ENCODE assay signal across 15 mouse cellular contexts in genomic region chr1:162575098-162575497, GRCm38 (mm10). TPM values are rescaled to one million over a fixed set of nuclear protein-coding genes. Genes with fewer than 3 reads are reported as not detected.
DNase-seq lines count a peak whose midpoint lies in the region; ATAC-seq and TF ChIP-seq lines count a peak whose summit lies in the region.
"Had no signal": no experiment of that assay in that cellular context is flagged by ENCODE, and none has a peak within 500 bp of the region (broad histone marks: within the 10 kb centered on the region; RNA-seq: fewer than 3 reads in every experiment).

No protein-coding gene starts in this region.

- no peak overlapping the region for H3K4me2 ChIP-seq in forebrain, embryonic 11.5 days (ENCODE audit: low read depth, low read length, severe bottlenecking)
- no peak overlapping the region for H3K4me2 ChIP-seq in kidney, embryonic 15.5 days
- H3K4me2 ChIP-seq: forebrain, embryonic 12.5 days; heart, embryonic 13.5 days; limb, embryonic 12.5 days had no signal

- peaks cover 6% of the 10 kb centered on the region; the same call in 1 of the 2 replicates for H3K36me3 ChIP-seq in forebrain, embryonic 11.5 days (ENCODE audit: control insufficient read depth, insufficient read depth, low read length)
- H3K36me3 ChIP-seq in kidney, embryonic 15.5 days: peaks cover 45% of the 10 kb centered on the region

- peak; percentile 56 for TF ChIP-seq CTCF in layer of hippocampus, adult 2 months (conservative IDR thresholded peaks at IDR 0.05)

- H3K27ac ChIP-seq in layer of hippocampus, adult 2 months: no peak overlapping the region
- H3K27ac ChIP-seq in forebrain, embryonic 11.5 days (ENCODE audit: low read depth, low read length): no peak overlapping the region
- H3K27ac ChIP-seq in kidney, embryonic 15.5 days: no peak overlapping the region
- H3K27ac ChIP-seq: forebrain, embryonic 12.5 days; heart, embryonic 13.5 days; limb, embryonic 12.5 days; midbrain, embryonic 10.5 days had no signal

- ATAC-seq in forebrain, embryonic 11.5 days (replicated peaks; ENCODE audit: low FRiP score): no peak
- ATAC-seq in kidney, embryonic 15.5 days (replicated peaks; ENCODE audit: low FRiP score): no peak

- H3K27me3 ChIP-seq in forebrain, embryonic 11.5 days (ENCODE audit: control insufficient read depth, insufficient read depth, low read length): no peaks in the 10 kb centered on the region
- no peaks in the 10 kb centered on the region for H3K27me3 ChIP-seq in kidney, embryonic 15.5 days
- H3K27me3 ChIP-seq: forebrain, embryonic 12.5 days; heart, embryonic 13.5 days; limb, embryonic 12.5 days had no signal

- no peaks in the 10 kb centered on the region; the same call in 1 of the 2 replicates for H3K9me3 ChIP-seq in forebrain, embryonic 11.5 days (ENCODE audit: control insufficient read depth, low read length)
- 0 out of 2 replicates have a peak, but pooled peaks cover 2% of the 10 kb centered on the region for H3K9me3 ChIP-seq in kidney, embryonic 15.5 days (replicated peaks)
- H3K9me3 ChIP-seq: forebrain, embryonic 12.5 days; limb, embryonic 12.5 days had no signal

- 95% methylated on average over 3 of the region's 3 CpGs for WGBS in forebrain, embryonic 11.5 days
- 90% methylated on average over 3 of the region's 3 CpGs for WGBS in kidney, embryonic 15.5 days

- no peak overlapping the region for H3K9ac ChIP-seq in forebrain, embryonic 11.5 days (ENCODE audit: low read length)
- no peak overlapping the region for H3K9ac ChIP-seq in kidney, embryonic 15.5 days
- H3K9ac ChIP-seq: forebrain, embryonic 12.5 days; heart, embryonic 13.5 days; limb, embryonic 12.5 days had no signal

- H3K4me1 ChIP-seq in forebrain, embryonic 11.5 days (replicated peaks; ENCODE audit: control insufficient read depth, insufficient read depth, low read length): no peaks in the 10 kb centered on the region
- H3K4me1 ChIP-seq in kidney, embryonic 15.5 days: peaks cover 6% of the 10 kb centered on the region

- no peak overlapping the region for H3K4me3 ChIP-seq in layer of hippocampus, adult 2 months
- H3K4me3 ChIP-seq in forebrain, embryonic 11.5 days (ENCODE audit: low read depth, low read length): no peak overlapping the region
- no peak overlapping the region for H3K4me3 ChIP-seq in kidney, embryonic 15.5 days (replicated peaks)
- H3K4me3 ChIP-seq: forebrain, embryonic 12.5 days; heart, embryonic 13.5 days; limb, embryonic 12.5 days; midbrain, embryonic 10.5 days had no signal

- no peak for DNase-seq in layer of hippocampus, adult 2 months (ENCODE audit: low spot score in 2 of 2)
- DNase-seq in layer of hippocampus, postnatal 10 days (ENCODE audit: low spot score in 2 of 2): no peak
- DNase-seq in 3T3-L1 (ENCODE audit: low read depth, low spot score) (peak; percentile 46), ZHBTc4 (ENCODE audit: low read depth, low spot score) (peak; percentile 75)
- DNase-seq in B cell, adult 2 months: peak; percentile 30 to 33
- DNase-seq in forebrain, embryonic 11.5 days (ENCODE audit: low spot score): no peak
- DNase-seq: adrenal gland, adult 8-10 months; heart, postnatal 4 days; lung, postnatal 36 days; right cerebral cortex, postnatal 4 days had no signal

RNA-seq across cellular contexts. Expression of gene Vamp4, which starts 4.8 kb away (rescaled TPM):
- 100 to 1,000 TPM; 102 to 103 TPM for total RNA-seq in layer of hippocampus, adult 2 months (2021)
- total RNA-seq in layer of hippocampus, postnatal 10 days (2021): 10 to 100 TPM; 72.0 to 72.3 TPM
- 51.2 and 64.3 TPM in 2 replicates for polyA plus RNA-seq in forebrain, embryonic 11.5 days (2014; fragmentation: Nextera tagmentation; extraction: Ambion mirVana)
- polyA plus RNA-seq in kidney, embryonic 15.5 days (2015; fragmentation: Nextera tagmentation; extraction: Ambion mirVana): 54.3 and 58.4 TPM in 2 replicates

RNA-seq across cellular contexts. Expression of gene Mettl13, which starts 26.7 kb away (rescaled TPM):
- total RNA-seq in layer of hippocampus, adult 2 months (2021): 10 to 100 TPM; 11.2 to 12.3 TPM
- 10 to 100 TPM; 11.6 to 16.1 TPM for total RNA-seq in layer of hippocampus, postnatal 10 days (2021)
- polyA plus RNA-seq in forebrain, embryonic 11.5 days (2014; fragmentation: Nextera tagmentation; extraction: Ambion mirVana): 20.5 and 23.1 TPM in 2 replicates
- 24.9 and 26.9 TPM in 2 replicates for polyA plus RNA-seq in kidney, embryonic 15.5 days (2015; fragmentation: Nextera tagmentation; extraction: Ambion mirVana)

Comparison
In these comparisons a context has a peak if more than half of its experiments do, and no peak if none do; other contexts are left out.
1. DNase-seq: peak in 3T3-L1 (single experiment), B cell, adult 2 months (2 of 2) and ZHBTc4 (single experiment); none in layer of hippocampus, adult 2 months (0 of 2), layer of hippocampus, postnatal 10 days (0 of 2) and forebrain, embryonic 11.5 days (single experiment).